Mouse (Mus musculus) mature B cell (primary cell): ENCODE data around the gene Zfp69.

ENCODE experiments used
- in situ Hi-C: fragments of 300-500 bp; cut with MboI; formaldehyde crosslinking; loops from 2 replicates; pipeline ENCODE4 v1.14.3; 2019

Gene Zfp69

GRCm38 (mm10) chr4:120886131-120886530, 65.4 kb downstream of the Zfp69 start:
- in situ Hi-C loops = loop anchor here (25.0 kb wide), 1 partner anchor 299 kb away; the partner anchor contains the start of gene Gm8439

- in situ Hi-C loops = loop anchor here (25.0 kb wide), 1 partner anchor 298 kb away; the partner anchor contains the start of gene Gm8439
Measured at GRCm38 (mm10) chr4:120885208-120886120, 66.0 kb downstream of the Zfp69 start.

GRCm38 (mm10) chr4:120882002-120882625, 69.4 kb downstream of the Zfp69 start:
- in situ Hi-C loops = loop anchor here (25.0 kb wide), 1 partner anchor 295 kb away; the partner anchor contains the start of gene Gm8439

GRCm38 (mm10) chr4:120880731-120881432, 70.6 kb downstream of the Zfp69 start:
- in situ Hi-C loops = loop anchor here (25.0 kb wide), 1 partner anchor 294 kb away; the partner anchor contains the start of gene Gm8439
